Mouse (Mus musculus) limb, embryonic 14.5 days (tissue): ENCODE data around the gene Gm11541. TPM values are rescaled to one million over a fixed set of nuclear protein-coding genes. Genes with fewer than 3 reads are reported as not detected.

ENCODE experiments used
- ATAC-seq: fragments of 200-750 bp; cut with Nextera tagmentation; 2 replicates; pipeline ENCODE4 v1.8.0; 2017; ENCODE audit warnings: low read depth, moderate number of reproducible peaks, moderate TSS enrichment; ENCODE audit not compliant: low FRiP score
- DNase-seq: peaks from one replicate; pipeline ENCODE4 v3.0.0-alpha.2; 2015; ENCODE audit warnings: low spot score
- H3K27ac ChIP-seq: fragments of 300-500 bp; sonication (generic); replicated peaks from 2 replicates; pipeline ENCODE4 v1.5.1; 2014; ENCODE audit warnings: low read depth, mild to moderate bottlenecking, low read length, moderate library complexity, mixed read lengths
- H3K27me3 ChIP-seq: fragments of 300-500 bp; sonication (generic); 2 replicates; pipeline ENCODE4 v1.6.1; 2014; ENCODE audit warnings: low read length, mixed read lengths; ENCODE audit not compliant: control insufficient read depth, insufficient read depth
- H3K36me3 ChIP-seq: fragments of 300-500 bp; sonication (generic); 2 replicates; pipeline ENCODE4 v1.6.1; 2014; ENCODE audit warnings: mild to moderate bottlenecking, low read length, moderate library complexity, mixed read lengths; ENCODE audit not compliant: control insufficient read depth, insufficient read depth
- H3K4me1 ChIP-seq: fragments of 300-500 bp; sonication (generic); 2 replicates; pipeline ENCODE4 v1.6.1; 2014; ENCODE audit warnings: antibody characterized with exemption, low read length, mixed read lengths; ENCODE audit not compliant: control insufficient read depth, insufficient read depth
- H3K4me2 ChIP-seq: fragments of 300-500 bp; sonication (generic); replicated peaks from 2 replicates; pipeline ENCODE4 v1.6.1; 2014; ENCODE audit warnings: low read depth, mild to moderate bottlenecking, low read length, moderate library complexity; ENCODE audit not compliant: severe bottlenecking
- H3K4me3 ChIP-seq: fragments of 300-500 bp; sonication (generic); replicated peaks from 2 replicates; pipeline ENCODE4 v1.5.1; 2014; ENCODE audit warnings: low read length
- H3K9ac ChIP-seq: fragments of 300-500 bp; sonication (generic); 2 replicates; pipeline ENCODE4 v1.6.1; 2014; ENCODE audit warnings: mild to moderate bottlenecking, low read depth, low read length, moderate library complexity; ENCODE audit not compliant: severe bottlenecking
- H3K9me3 ChIP-seq: fragments of 300-500 bp; sonication (generic); 2 replicates; pipeline ENCODE4 v1.6.1; 2016; ENCODE audit warnings: low read length; ENCODE audit not compliant: control insufficient read depth
- POLR2A ChIP-seq: fragments of 200-500 bp; IDR thresholded peaks from 2 replicates; pipeline ENCODE4 v1.8.0; 2012; ENCODE audit warnings: inconsistent platforms, mild to moderate bottlenecking, moderate library complexity, borderline replicate concordance; ENCODE audit not compliant: insufficient read depth, insufficient read length; ENCODE audit errors: extremely low read depth
- WGBS: fragments of 180-500 bp; shearing (Covaris S2); extraction: QIAGEN DNeasy Blood & Tissue Kit; methylation state at CpG from one replicate; pipeline ENCODE4 v1.1.7; 2014; 5-methylcytosine and 5-hydroxymethylcytosine counted together
- polyA plus RNA-seq, 2 experiments: library from polyadenylated mRNA; depleted of rRNA in 1 of 2; stranded (reverse) in 1 of 2; unstranded in 1 of 2; fragments of >200 nt; fragmentation: Nextera tagmentation in 1 of 2; extraction: Ambion mirVana in 1 of 2; gene quantifications; 2 replicates each; pipeline versions ENCODE4 v1.2.1 to v1.2.3; 2012 to 2014

Gm11541 gene
- polyA plus RNA-seq, 2 experiments, result 0.14 to 0.22 TPM

DNA sequence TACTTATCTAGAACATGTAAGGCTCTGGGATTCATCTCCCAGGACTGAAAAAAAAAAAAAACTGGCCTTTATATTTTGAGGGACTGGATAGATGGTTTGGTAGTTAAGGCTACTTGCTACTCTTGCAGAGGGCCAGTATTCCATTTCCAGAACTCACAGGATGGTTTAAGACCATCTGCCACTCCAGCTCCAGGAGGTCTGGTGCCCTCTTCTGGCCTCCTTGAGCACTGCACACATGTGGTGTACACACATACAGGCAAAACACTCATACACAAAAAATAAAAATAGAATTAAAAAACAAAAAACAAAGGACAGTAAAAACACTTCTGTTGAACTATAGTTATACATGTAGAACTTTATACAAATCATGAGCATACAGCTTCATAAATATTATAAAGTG, 23.7 kb downstream of the Gm11541 start:
- Histone ChIP-seq H3K4me2 (no peak overlapping the region), H3K4me1 (peaks cover 16% of the 10 kb centered on the region), H3K36me3 (no peaks in the 10 kb centered on the region), H3K9me3 (no peaks in the 10 kb centered on the region), H3K27me3 (no peaks in the 10 kb centered on the region), H3K9ac (no peak overlapping the region), H3K4me3 (no peak overlapping the region), H3K27ac (no peak overlapping the region)
- TF ChIP-seq POLR2A, result no peak
- ATAC-seq (no peak), DNase-seq (no peak)

DNA sequence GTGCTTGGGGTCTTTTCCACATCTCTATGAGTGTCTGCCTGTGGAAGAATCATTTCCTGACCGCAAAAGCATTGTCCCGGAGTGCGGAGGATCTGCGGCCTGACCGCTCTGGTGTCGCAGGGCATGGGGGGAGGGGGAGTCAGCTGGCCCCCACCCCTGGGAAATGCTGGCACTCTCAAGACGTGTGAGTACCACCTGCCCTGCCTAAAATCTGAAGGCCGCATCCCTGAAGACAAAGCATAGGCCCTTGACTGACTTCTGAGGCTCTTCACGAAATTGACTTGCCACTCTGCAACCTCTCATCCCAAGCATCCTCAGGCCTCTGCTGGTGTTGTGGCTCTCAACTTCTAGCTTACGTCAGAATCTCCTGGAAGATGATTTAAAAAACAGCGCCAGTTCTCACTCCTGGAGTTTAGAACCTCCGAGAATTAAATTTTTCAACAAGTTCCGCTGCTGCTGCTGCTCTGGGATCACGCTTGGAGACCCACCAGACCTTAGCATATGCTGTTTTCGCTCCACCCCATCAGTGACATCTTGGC, 26.6 kb downstream of the Gm11541 start:
- Histone ChIP-seq H3K4me2 (peak overlapping the region; percentile 74), H3K27me3 (no peaks in the 10 kb centered on the region), H3K9me3 (no peaks in the 10 kb centered on the region), H3K36me3 (no peaks in the 10 kb centered on the region; the same call in 1 of the 2 replicates), H3K27ac (peak overlapping the region; percentile 52), H3K4me1 (peaks cover 24% of the 10 kb centered on the region), H3K9ac (peak overlapping the region; percentile 97; the same call in 1 of the 2 replicates), H3K4me3 (peak overlapping the region; percentile 96)
- no peak for TF ChIP-seq POLR2A
- 0 out of 2 replicates have a peak, but pooled peaks have one; percentile 19 for ATAC-seq
- DNase-seq, result no peak
- WGBS, result 26% methylated on average over 15 of the region's 15 CpGs

DNA sequence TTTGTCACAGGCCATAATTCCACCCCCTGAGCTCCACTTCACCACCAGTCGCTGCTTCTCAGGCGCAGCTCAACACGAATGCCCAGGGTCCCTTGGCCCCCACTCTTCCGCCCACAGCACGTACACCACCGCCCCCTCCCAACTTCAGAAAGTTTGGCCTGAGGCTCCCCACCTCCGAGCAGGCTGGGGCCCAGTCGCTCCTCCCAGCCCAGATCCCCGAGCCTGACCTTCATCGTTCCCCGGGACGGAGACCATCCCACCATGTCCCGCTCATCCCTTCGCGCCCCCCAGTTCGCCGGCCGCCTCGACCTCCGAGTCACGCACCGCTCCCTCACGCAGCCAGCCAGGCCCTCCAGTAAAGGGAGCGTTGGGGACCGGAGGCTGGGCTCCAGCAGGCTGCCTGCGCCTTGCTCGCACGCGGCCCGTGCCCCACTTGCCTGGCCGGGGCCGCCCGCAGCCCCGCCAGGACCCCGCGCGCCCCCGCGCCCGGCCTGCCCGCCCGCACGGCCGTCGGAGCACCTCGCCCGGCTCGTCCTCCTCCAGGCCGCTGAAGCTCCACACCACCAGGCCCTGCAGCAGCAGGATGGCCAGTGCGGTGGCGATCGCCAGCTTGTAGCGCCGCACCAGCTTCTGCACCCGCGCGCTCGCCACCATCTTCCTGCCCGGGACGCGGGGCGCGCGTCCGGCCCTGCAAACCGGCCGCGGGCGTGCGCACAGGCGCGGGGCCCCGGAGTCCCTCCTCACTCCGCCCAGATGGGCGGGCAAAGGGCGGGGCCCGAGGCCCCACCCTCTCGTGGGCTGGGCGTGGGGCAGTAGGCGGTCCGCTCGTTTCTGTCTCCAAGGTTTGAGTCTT, 27.3 kb downstream of the Gm11541 start, which contains the start of gene Xylt2:
TSS of gene Xylt2 (minus strand) at position 762 of the 853 bp plus-strand sequence.
- H3K27me3 ChIP-seq, result no peaks in the 10 kb centered on the region
- H3K4me1 ChIP-seq, result peaks cover 24% of the 10 kb centered on the region
- peak; percentile 90 for DNase-seq
- H3K9me3 ChIP-seq, result no peaks in the 10 kb centered on the region
- ATAC-seq, result peak; percentile 96
- peak within 1 kb of the TSS; percentile 96 for H3K4me3 ChIP-seq
- peak within 1 kb of the TSS; percentile 91 for H3K27ac ChIP-seq
- under 1% methylated on average over 79 of the region's 82 CpGs for WGBS
- peak within 1 kb of the TSS; percentile 97 for H3K9ac ChIP-seq
- H3K4me2 ChIP-seq, result peak within 1 kb of the TSS; percentile 74
- peak; percentile 92 for TF ChIP-seq POLR2A
- H3K36me3 ChIP-seq, result no peaks in the 10 kb centered on the region; the same call in 1 of the 2 replicates

DNA sequence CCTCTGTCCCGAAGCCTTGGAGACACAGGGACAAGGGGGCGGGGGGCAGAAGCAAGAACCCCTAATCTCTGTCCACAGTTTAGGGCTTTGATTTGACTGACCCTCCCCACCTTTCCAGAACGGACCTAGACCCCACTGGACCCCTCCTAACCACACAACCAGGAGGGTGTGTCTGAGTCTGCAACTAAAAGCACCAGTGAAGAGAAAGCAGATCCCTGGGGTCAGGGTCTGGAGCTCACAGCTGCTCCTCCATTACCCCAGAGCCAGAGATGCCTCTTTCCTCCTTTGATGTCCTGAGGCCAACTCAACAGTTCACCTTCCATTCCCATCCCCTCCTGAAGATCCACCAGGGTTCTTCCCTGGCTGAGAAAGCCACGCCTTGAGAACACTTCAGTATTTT, 28.0 kb downstream of the Gm11541 start:
- Histone ChIP-seq H3K4me3 (peak overlapping the region; percentile 96), H3K27me3 (no peaks in the 10 kb centered on the region), H3K27ac (no peak overlapping the region), H3K36me3 (no peaks in the 10 kb centered on the region; the same call in 1 of the 2 replicates), H3K4me1 (peaks cover 24% of the 10 kb centered on the region), H3K9me3 (no peaks in the 10 kb centered on the region), H3K9ac (peak overlapping the region; percentile 97), H3K4me2 (peak overlapping the region; percentile 74)
- no peak for DNase-seq
- ATAC-seq, result no peak
- WGBS, result 32% methylated on average over 4 of the region's 4 CpGs
- TF ChIP-seq POLR2A, result no peak

DNA sequence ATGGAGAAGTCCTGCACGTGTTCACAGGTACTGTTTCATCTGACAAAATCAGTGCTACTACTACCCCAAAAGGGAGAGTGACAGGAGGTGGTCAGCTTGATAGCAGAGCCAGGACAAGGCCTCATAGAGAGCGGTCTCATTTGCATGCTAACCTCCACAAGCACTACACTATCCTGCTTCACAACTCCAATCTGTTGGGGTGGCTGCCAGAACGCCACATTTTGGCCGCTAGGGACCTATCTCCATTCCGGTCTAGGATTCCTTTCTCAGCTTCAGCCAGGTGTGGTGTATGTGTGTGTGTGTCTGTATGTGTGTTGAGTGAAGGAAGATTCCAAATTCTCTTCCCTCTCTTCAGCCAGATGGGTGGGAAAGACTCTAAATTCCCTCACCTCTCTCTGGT, 28.9 kb downstream of the Gm11541 start:
- WGBS, result 73% methylated on average over 5 of the region's 5 CpGs
- peak overlapping the region; percentile 97; the same call in 1 of the 2 replicates for H3K9ac ChIP-seq
- no peak for TF ChIP-seq POLR2A
- no peaks in the 10 kb centered on the region for H3K9me3 ChIP-seq
- no peak overlapping the region for H3K27ac ChIP-seq
- DNase-seq, result no peak
- no peak for ATAC-seq
- no peak overlapping the region; the same call in 1 of the 2 replicates for H3K4me3 ChIP-seq
- H3K27me3 ChIP-seq, result no peaks in the 10 kb centered on the region
- H3K4me1 ChIP-seq, result peaks cover 24% of the 10 kb centered on the region
- H3K36me3 ChIP-seq, result peaks cover 3% of the 10 kb centered on the region
- H3K4me2 ChIP-seq, result peak overlapping the region; percentile 74
